Mouse (Mus musculus) mature B cell (primary cell): Measurements from ENCODE around the gene Amy2a1.
"Not testable (repeated sequence)": the region's sequence is repeated elsewhere in the genome, so short reads cannot be mapped to it uniquely, and the experiment has no call there.

Experiments
- in situ Hi-C: fragments of 300-500 bp; cut with MboI; formaldehyde crosslinking; loops from 2 replicates; pipeline ENCODE4 v1.14.3; 2019

Amy2a1 gene

GRCm38 (mm10) chr3:113532328-113532727, at the start of gene Amy2a1:
TSS of gene Amy2a1 (minus strand) at chr3:113532428.
- in situ Hi-C loops: not testable (repeated sequence)

DNA sequence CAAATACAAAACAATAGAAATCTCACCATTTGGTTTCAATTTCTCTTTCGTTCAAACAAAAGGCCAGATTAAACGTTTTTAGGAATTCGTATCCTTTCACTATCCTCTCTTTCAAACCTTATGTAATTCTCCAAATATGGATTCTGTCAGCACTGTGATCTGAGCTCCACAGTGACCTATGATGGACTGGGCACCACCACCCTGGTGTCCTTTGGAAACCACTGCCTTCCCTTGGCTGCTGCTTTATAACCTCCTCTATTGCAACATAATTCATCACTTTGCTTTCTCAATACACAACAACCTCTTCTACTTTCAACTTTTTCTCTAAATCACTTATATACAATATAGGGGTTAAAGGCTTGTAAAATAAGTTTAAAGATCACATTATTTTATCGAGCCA, 42.4 kb upstream of the Amy2a1 start:
- in situ Hi-C loops: no loop called here

GRCm38 (mm10) chr3:113574138-113574537, 41.9 kb upstream of the Amy2a1 start:
- in situ Hi-C loops: no loop called here

DNA sequence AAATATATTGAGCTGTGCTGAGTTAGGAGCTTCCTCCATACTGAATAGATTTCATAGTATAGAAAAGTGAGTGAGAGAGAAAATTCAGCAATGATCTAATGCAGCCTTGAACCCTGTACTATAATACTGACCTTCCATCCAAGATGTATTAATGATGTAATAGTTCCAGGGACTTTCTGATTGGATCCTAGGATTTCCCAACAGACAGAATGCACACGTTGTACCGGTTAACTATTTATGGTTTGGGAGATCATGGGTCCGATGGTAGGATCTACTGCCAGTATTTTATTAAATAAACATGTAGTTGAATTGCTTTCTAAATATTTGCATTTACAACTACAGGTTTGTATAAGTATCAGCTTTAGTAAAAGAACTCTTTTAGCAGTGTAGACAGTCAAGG, 39.9 kb upstream of the Amy2a1 start:
- in situ Hi-C loops: no loop called here

DNA sequence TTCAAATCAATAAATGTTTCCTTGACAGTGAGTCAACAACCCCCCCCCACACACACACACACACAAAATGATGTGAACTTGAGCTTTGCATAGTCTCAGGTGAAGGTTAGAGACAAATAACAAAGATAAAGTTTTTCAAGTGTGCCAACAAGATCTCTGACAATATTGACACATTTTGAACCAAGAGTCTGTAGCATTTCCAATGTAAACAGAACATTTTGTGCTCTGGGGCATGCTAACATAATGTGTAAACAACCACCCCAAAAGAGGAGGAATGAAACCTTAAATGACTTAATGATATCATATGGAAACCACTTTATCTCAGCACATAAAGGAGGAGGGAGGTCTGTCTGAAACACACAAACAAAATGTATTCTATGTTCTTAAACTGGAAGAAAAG, 7.5 kb upstream of the Amy2a1 start:
- in situ Hi-C loops: no loop called here
